Mouse (Mus musculus): ENCODE results near the gene Mboat1.
A peak's percentile ranks its signal among the peaks of the same experiment; 100 is the strongest.

Gene Mboat1

GRCm38 (mm10) chr13:30185959-30186358 is 49.7 kb downstream of the Mboat1 start:
- no peak for DNase-seq (ENCODE audit: low read depth, low spot score)

GRCm38 (mm10) chr13:30186456-30186855 is 50.2 kb downstream of the Mboat1 start:
- DNase-seq (ENCODE audit: low read depth, low spot score), result no peak

DNA sequence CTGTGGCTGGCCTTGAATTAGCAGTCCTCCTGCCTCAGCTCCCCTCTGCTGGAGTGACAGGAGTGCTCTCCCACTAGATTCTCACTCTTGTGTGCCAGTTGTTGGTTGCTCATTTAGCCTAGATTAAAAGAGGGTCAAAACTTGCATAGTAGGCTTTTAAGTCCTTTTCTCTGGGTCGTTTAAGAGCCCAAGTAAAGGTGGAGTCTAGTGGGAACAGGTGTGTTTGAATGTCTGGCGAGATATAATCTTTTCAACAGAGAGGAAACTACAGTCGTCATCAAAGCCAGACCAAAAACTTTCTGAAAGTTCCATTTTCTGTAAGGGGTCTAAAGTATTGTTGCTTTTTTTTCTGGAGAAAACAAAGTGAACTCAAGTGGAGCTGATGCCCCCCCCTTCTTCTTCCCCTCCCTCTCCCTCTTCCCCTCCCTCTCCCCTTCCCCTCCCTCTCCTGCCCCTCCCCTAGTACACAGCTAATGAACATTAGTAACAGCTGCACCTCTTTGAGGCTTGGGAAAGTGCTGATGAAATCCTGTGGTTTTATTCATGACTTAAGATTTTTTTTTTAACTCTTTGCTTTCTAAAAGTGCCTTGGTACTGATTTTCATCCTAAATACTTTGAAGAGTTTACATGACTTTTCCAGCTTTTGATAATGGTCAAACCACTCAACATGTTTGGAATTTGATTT is 55.9 kb downstream of the Mboat1 start:
- peak; percentile 59 for DNase-seq (ENCODE audit: low read depth, low spot score)

DNA sequence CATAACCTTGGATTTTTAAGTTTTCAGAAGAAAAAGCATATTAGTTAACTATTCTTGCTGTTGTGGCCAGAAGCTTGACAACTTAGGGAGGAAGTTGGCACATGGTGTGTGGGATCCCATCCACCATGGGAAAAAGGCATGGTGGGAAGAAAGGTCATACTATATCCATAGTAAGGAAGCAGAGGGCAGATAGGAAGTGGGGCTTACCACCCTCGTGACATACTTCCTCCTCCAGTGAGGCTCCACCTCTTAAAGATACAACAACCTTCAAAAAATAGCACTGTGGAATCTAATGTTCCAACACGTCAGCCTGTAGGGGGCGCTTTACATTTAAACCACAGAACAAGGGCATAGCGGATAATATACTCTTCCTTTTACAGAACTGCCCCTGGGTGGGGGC is 57.1 kb downstream of the Mboat1 start:
- DNase-seq (ENCODE audit: low read depth, low spot score), result no peak

- DNase-seq (ENCODE audit: low read depth, low spot score), result no peak
Observed at GRCm38 (mm10) chr13:30194834-30195233, 58.5 kb downstream of the Mboat1 start.

- no peak for DNase-seq (ENCODE audit: low read depth, low spot score)
Observed at GRCm38 (mm10) chr13:30196661-30197060, 60.4 kb downstream of the Mboat1 start.

- DNase-seq (ENCODE audit: low read depth, low spot score), result no peak
Observed at GRCm38 (mm10) chr13:30198101-30198570, 61.8 kb downstream of the Mboat1 start.

DNA sequence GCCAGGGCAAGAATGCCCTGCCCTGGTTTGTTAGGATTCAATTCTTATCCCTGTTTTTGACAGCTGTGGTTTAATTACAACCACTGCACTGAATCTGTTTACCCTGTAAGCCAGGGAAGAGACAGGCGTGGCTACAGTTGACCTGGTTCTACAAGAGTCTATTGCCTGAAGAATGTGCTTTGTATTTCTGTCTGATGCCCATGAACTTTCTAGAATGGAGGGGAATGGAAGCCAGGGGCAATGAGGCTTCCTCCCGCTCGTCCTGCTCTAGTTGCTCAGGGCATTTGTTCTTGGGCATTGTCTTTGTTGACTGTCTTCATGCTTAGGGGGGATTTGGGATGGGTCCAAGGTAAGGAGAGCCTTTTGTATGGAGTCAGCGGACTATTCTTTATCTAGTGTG is 63.5 kb downstream of the Mboat1 start:
- DNase-seq (ENCODE audit: low read depth, low spot score), result no peak

- no peak for DNase-seq (ENCODE audit: low read depth, low spot score)
Observed at GRCm38 (mm10) chr13:30200737-30201136, 64.4 kb downstream of the Mboat1 start.

DNA sequence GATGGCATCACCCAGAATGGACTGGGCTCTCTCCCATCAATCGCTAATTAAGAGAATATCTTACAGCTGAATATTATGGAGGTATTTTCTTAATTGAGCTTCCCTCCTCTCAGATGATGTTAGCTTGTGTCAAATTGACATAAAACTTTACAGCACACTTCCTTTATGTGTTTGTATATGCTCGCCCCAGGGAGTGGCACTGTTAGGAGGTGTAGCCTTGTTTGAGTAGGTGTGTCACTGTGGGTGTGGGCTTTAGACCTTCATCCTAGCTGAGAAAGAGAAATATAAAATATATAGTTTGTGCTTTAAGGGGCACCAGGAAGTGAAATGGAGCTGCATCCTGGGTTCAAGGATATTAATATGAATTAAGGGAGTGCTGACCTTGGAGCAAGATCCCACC is 66.7 kb downstream of the Mboat1 start:
- DNase-seq (ENCODE audit: low read depth, low spot score), result no peak

DNA sequence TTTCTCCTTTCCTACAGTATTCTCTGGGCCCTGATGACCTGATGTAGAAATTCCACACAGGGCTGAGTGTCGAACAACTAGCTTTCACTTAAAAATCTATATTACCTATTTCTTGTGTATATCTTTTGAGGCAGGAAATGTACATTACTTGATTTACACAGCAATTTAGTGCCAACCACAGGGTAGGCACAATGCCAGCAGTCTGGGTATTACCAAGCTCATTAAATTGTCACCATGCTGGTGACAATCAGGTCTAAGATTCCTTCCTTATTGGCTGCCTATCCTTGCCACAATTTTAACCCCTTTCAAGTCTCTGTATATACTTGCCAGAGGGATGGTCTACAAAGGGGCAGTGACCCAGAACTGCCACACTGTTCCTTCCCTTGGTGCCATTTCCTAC is 71.9 kb downstream of the Mboat1 start:
- no peak for DNase-seq (ENCODE audit: low read depth, low spot score)

GRCm38 (mm10) chr13:30213276-30213675 is 77.0 kb downstream of the Mboat1 start:
- DNase-seq (ENCODE audit: low read depth, low spot score), result no peak

GRCm38 (mm10) chr13:30217588-30218371 is 81.5 kb downstream of the Mboat1 start:
- no peak for DNase-seq (ENCODE audit: low read depth, low spot score)

DNA sequence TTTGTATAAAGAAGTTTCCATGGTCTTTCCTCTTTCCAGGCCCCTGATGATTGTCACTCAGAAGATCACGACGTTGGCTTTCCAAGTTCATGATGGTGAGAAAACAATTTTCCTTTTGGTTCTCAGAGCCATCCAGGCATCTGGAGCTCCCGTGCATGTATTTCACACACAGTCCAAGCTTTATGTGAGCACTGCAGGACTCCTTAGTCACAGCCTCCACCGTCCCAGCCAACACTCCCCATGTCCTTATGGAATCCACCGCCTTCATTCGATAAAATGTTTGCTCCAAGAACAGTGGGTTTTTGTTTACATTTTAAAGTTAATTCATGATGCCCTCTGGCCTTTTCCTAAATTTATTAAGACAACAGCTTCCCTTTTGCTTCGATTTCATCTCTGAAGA is 83.3 kb downstream of the Mboat1 start:
- DNase-seq (ENCODE audit: low read depth, low spot score), result no peak

- peak; percentile 74 for DNase-seq (ENCODE audit: low read depth, low spot score)
Observed at GRCm38 (mm10) chr13:30221316-30221715, 85.0 kb downstream of the Mboat1 start.

- DNase-seq (ENCODE audit: low read depth, low spot score), result no peak
Observed at GRCm38 (mm10) chr13:30224114-30224513, 87.8 kb downstream of the Mboat1 start.

GRCm38 (mm10) chr13:30224659-30225058 is 88.4 kb downstream of the Mboat1 start:
- no peak for DNase-seq (ENCODE audit: low read depth, low spot score)

GRCm38 (mm10) chr13:30228762-30229161 is 92.5 kb downstream of the Mboat1 start:
- DNase-seq (ENCODE audit: low read depth, low spot score), result peak; percentile 67

- no peak for DNase-seq (ENCODE audit: low read depth, low spot score)
Observed at GRCm38 (mm10) chr13:30229625-30230139, 93.4 kb downstream of the Mboat1 start.

- DNase-seq (ENCODE audit: low read depth, low spot score), result peak; percentile 86
Observed at GRCm38 (mm10) chr13:30235056-30235750, 98.9 kb downstream of the Mboat1 start.

DNA sequence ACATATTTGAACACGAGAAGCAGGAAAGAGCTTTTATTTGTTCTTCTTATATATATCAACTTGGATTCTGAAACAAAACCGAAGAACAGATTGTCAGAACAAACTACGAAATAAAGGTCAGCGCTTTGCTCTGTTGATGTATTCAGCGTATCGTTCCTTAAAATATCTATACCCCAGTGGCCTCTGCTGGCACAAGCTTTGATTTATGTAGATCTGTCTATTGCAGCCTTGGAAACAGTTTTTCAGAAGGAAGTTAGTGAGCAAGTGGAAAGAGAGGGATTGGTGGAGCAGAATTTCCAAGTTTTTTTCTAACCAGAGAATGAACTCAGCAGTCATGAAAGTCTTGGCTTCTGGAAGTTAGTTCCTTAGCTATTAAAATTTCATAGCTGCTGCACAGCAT is 103.1 kb downstream of the Mboat1 start:
- DNase-seq (ENCODE audit: low read depth, low spot score), result no peak

DNA sequence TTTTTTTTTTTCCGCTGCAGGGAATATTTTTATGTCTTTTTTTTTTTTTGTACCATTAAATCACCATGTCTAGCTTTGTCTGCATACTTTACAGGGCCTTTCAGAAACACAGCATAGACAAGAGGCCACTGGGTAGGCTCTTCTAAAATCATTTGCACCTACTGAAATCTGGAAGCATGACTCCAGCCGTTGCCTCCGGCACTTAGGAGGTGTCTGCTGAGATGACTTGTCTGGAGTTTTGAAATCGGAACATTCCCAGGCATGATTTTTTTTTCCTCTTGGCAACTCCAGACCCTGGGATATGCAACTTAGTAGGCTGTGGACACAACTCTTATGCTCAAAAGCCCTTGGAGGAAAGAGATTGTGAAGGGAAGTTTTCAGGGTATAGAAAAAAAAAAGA is 109.3 kb downstream of the Mboat1 start:
- no peak for DNase-seq (ENCODE audit: low read depth, low spot score)

Data from 3T3-L1 (cell line).